Mouse (Mus musculus): ENCODE measurements around the gene Prr15.

Prr15 gene

DNA sequence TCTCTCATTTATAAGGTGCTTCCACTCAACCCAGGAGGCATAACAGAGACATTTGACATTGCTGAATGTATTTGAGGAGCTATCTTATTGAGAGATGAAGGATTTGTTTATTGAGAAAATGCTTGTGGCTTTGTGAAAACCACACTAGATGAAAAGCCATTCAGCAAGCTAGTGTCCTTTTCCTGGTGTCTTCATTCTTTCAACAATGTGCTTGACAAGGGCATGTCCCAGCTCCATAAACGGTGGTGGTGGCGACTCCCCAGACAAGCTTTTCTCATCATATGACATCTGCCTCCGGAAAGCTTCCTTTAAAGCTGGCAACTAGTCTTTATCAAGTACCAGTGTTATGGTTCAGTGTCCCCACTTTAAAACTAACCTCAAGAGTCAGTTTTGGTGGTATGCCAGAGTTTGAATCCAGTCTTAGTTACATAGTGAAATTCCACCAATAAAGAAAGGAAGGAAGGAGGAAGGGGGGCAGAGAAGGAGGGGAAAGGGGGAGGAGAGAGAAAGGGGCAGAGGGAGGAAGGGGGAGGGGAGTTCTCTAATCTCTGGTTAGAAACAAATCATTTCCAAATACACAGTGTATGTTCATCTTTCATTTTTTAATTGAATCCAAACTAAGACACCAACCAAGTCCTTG is at the start of gene Prr15:
Gene Prr15 (plus strand): TSS at position 590 of the 640 bp plus-strand sequence.
- DNase-seq (ENCODE audit: low spot score), result no peak

DNA sequence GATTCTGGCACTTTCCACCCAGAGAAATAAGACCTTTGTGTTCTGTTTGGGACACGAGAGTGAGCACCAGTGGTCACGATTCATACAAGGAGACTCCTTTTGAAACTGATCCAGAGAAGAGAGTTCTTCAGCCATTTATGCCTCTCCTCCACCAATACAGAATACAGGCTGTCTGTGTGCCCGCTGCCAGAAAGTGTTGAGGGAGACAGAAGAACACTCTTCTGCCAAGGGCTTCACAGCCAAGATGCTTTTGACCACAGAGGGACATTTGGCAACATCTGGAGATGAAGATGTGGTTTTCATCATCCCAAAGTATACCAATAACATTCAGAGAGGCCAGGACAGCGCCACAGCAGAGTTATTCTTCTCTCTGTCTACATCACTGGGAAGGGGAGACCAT is 48.4 kb upstream of the Prr15 start:
- DNase-seq (ENCODE audit: low spot score), result no peak

DNA sequence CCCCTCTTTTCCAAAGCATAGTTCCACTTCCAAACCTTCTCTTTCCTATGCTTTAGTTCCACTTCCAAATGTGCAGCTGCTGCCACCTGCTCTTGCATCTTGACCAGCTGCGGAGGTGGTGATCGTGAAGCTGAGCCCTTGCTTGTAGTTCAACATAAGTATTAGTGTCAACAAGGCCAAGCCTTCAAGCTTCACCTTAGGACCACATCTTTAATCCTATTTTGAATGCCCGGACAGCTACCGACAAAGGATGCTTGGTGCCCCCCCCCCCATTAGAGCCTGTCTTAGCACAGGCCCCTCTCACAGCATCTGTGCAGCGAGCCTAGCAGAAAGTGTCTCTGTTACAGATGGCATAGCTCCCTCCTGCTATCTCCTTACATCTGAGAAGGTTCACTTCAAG is 47.8 kb upstream of the Prr15 start:
- no peak for DNase-seq (ENCODE audit: low spot score)

- peak; percentile 27 for DNase-seq (ENCODE audit: low spot score)
Measured at GRCm38 (mm10) chr6:54278613-54279012, 47.0 kb upstream of the Prr15 start.

DNA sequence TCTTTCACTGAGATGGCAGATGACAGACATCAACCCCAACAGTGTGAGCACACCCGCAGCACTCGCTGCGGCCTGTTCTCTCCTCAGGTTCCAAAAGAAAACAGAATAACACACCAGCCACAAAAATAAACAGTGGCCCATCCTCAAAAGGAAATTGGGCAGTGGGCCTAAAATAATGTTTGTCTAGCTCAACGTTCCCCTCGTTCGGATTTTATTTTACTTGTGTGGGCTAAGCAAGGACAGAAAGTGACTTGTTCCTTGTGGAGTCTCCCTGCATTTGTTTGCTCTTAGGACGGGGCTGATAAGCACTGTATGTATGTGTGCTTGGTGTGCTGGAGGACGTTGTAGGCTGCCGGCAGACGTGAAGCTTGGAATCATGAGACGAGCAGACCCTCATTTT is 46.2 kb upstream of the Prr15 start:
- no peak for DNase-seq (ENCODE audit: low spot score)

DNA sequence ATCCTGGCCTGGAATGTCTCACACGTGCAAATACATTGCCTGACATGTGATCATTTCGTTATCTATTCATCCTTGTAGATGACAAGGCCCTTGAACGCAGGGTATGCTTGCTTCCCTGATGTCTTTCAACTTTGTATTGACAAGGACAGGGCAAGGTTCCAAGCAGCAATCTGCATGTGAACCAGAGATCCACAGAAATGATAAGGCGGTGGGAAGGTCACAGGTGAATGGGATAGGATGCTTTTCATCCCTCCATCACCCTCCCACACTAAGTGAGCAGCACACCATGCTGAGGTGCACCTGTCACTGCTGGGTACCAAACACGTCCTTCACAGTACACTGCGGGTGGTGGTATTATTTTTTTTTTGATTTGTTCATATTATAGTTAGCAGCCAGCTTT is 45.4 kb upstream of the Prr15 start:
- DNase-seq (ENCODE audit: low spot score), result no peak

DNA sequence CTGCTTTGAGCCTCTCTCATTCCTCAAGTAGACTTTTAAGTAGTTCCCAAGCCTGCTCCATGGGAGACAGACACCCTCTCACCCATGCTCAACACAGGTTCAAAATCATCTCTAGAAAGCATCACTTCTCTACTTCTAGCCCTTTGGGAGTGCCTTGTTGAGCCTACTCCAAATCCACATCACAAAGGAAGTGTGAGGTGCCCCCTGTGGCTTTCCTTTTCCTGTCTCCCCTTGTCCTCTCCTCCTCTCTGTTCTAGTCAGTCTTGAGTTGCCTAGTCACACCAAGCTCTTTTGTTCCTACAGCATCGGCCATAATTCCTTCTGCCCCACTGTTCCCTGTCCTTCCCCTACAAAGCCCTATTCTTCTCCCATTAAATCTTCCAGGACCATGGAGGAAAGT is 42.3 kb upstream of the Prr15 start:
- no peak for DNase-seq (ENCODE audit: low spot score)

DNA sequence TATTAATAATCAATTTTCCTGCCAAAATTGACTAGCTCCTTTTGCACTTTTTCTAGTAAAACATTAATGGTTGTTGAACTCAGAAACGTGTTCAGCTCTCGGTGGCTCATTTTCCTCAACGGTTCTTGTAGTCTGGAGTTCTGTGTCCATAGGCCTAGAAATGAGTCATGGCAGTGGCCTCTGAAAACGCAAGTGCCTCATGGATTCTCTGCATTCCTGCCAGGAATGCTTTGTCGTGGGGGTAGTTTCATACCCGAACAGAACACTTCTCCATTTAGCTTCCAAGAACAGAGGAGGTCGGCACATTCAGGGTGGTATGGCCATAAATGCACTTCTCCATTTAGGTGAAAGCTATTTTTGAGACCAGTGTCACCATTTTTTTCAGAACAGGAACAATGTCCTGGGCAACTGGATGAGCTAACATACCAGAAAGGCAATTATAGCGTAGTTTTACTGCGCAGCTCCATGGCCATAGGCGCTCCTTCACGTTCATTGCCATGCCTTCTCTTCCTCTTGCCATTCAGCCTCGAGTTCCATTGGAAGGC is 41.4 kb upstream of the Prr15 start:
- DNase-seq (ENCODE audit: low spot score), result no peak

GRCm38 (mm10) chr6:54286813-54287212 is 38.8 kb upstream of the Prr15 start:
- no peak for DNase-seq (ENCODE audit: low spot score)

- no peak for DNase-seq (ENCODE audit: low spot score)
Measured at GRCm38 (mm10) chr6:54289774-54290500, 35.7 kb upstream of the Prr15 start.

- DNase-seq (ENCODE audit: low spot score), result no peak
Measured at GRCm38 (mm10) chr6:54297231-54297630, 28.4 kb upstream of the Prr15 start.

DNA sequence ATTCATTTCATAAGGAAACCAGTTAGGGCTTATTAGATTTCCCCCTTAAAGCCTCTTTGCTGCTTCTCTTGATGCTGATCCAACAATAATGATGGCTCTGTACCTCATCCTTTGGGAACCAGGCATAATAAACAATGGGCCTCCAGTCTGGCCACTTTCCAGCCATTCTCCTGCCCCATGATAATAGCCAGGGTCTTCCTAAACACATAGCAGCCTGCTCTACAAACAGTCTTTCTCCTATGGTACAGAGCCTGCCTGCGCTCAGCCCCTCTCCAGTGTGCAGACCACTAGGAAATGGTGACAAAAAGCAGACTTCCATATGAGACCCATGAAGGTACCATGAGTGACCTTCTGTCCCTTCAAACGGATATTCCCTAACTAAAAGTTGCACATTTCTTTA is 26.2 kb upstream of the Prr15 start:
- DNase-seq (ENCODE audit: low spot score), result no peak

- no peak for DNase-seq (ENCODE audit: low spot score)
Measured at GRCm38 (mm10) chr6:54305777-54306176, 19.9 kb upstream of the Prr15 start.

GRCm38 (mm10) chr6:54313071-54313470 is 12.6 kb upstream of the Prr15 start:
- no peak for DNase-seq (ENCODE audit: low spot score)

DNA sequence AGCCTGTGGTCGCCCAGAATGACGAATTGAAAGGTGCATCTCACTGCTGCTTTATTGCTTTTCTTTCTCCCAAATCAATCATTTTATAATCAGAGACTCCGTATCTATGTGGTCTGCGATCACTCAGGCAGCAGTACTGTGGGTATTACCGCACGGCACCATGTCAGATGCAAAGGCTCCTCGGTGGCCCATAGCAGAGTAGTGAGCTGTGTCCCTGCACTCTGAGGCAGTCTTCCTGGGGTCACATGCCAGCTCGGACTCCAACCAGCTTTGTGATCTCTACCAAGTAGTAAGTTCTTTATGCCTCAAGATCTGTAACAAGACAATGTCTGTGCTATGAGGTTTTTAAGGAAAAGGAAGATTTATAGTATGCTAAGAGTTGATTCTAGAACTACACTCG is 7.0 kb upstream of the Prr15 start:
- DNase-seq (ENCODE audit: low spot score), result no peak

DNA sequence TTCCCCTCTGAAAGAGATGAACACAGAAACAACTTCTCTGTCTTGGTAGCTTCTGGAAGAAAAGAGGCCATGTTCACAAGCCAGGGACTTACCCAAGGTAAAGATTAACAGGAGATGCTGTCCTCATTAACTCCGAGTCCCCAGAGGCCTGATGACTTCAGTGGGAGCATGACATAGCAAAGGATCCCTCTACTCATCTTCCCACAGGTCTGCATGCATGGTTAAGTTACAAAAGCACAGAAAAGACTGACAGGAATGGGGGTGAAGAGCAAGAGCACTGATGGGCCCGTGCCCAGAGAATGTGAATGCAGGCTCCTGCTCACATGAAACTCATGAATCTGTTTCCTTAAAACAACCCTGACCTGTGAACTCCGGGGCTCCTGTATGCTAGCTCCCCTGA is 6.4 kb upstream of the Prr15 start:
- DNase-seq (ENCODE audit: low spot score), result no peak

- no peak for DNase-seq (ENCODE audit: low spot score)
Measured at GRCm38 (mm10) chr6:54320236-54320635, 5.4 kb upstream of the Prr15 start.

GRCm38 (mm10) chr6:54326671-54327625 is 1.3 kb downstream of the Prr15 start:
- DNase-seq (ENCODE audit: low spot score), result peak; percentile 73

GRCm38 (mm10) chr6:54327626-54328003 is 2.0 kb downstream of the Prr15 start:
- DNase-seq (ENCODE audit: low spot score), result peak; percentile 70

DNA sequence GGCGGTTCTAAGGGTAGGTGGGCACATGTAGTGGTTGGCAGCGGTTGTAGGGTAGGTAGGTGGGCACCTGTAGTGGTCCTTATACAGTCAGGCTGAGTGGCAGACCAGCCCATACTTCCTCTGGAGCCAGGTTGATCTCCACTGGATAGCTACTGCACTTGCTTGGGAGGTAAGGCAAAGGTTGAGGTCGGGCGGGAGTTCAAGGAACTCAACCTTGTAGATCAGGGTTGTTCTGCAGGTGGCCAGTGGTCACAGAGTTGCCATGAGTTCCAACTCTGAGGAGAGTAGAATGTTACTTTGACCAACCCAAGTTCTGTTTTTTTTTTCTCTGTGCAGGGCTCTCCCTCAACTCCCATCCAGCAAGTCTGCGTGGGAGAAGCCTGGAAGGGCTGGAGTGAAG is 3.1 kb downstream of the Prr15 start:
- DNase-seq (ENCODE audit: low spot score), result no peak

DNA sequence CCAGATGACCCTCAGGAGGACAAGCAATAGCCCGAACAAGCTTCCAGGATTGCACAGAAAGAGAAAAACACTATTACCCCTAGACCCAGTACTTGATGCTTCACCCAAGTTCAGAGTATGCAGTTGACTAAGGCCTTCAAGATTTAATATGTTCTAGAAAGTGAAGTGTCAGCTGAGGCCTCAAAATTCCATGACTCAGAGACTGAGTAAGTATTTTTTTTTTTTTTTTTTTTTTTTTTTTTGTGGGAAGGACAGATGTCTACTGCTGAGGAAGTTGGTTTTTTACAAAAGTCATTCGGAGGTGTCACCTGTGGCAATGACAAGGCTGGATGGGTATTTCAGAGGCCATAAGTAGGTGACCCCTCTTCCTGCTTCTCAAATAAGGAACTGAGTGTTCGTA is 4.0 kb downstream of the Prr15 start:
- no peak for DNase-seq (ENCODE audit: low spot score)

DNA sequence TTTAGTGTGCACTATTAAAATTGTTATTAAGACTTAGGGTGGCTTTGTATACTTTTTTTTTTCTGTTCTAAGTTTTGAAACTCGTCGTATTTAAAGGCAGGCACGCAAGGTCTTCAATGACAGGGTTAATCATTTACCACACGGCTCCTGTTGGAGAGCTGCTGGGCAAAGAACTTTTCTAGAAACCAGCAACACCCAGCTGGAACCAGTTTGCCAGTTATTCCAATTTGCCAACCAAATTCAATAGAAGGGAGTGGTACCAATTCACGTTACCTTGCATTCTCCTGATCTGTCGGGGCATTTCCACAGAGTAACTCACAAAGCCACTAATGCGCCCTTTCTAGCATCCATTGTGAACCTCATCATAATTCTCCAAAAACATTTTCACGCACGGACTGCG is 4.5 kb downstream of the Prr15 start:
- no peak for DNase-seq (ENCODE audit: low spot score)

DNA sequence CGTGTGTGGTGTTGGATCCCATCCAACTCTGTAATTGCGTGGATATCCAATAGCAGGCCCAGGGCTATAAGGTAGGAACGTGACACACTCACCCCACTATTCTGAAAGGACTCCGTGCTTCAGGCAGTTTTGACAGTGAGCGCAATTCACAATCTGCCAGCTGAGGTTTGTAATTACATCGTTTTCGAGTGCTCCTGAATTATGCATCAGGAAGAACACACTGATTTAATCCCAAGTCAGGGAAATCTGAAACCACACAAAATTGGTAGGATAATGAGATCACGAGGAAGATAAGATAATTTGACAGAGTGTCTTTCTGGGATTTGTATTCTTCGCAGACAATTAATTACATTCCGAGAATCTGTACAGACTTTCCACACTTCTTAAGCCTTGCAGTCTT is 6.1 kb downstream of the Prr15 start:
- no peak for DNase-seq (ENCODE audit: low spot score)
